Mouse (Mus musculus) forebrain, embryonic 15.5 days (tissue): Measurements from ENCODE around the gene M1ap. TPM values are rescaled to one million over a fixed set of nuclear protein-coding genes. Genes with fewer than 3 reads are reported as not detected.
A peak's percentile ranks its signal among the peaks of the same experiment; 100 is the strongest.

Source experiments
- ATAC-seq: fragments of 200-750 bp; cut with Nextera tagmentation; replicated peaks from 2 replicates; pipeline ENCODE4 v1.8.0; 2017; ENCODE audit warnings: mild to moderate bottlenecking, moderate TSS enrichment, moderate library complexity
- H3K27ac ChIP-seq: fragments of 300-500 bp; sonication (generic); replicated peaks from 2 replicates; pipeline ENCODE4 v1.5.1; 2015; ENCODE audit warnings: mild to moderate bottlenecking, inconsistent platforms
- H3K27me3 ChIP-seq: fragments of 300-500 bp; sonication (generic); 2 replicates; pipeline ENCODE4 v1.6.1; 2015; ENCODE audit warnings: inconsistent platforms
- H3K36me3 ChIP-seq: fragments of 300-500 bp; sonication (generic); 2 replicates; pipeline ENCODE4 v1.6.1; 2015; ENCODE audit warnings: mild to moderate bottlenecking, inconsistent platforms
- H3K4me1 ChIP-seq: fragments of 300-500 bp; sonication (generic); 2 replicates; pipeline ENCODE4 v1.6.1; 2015; ENCODE audit warnings: inconsistent platforms
- H3K4me2 ChIP-seq: fragments of 300-500 bp; sonication (generic); replicated peaks from 2 replicates; pipeline ENCODE4 v1.6.1; 2015; ENCODE audit warnings: mild to moderate bottlenecking, inconsistent platforms
- H3K4me3 ChIP-seq: fragments of 300-500 bp; sonication (generic); 2 replicates; pipeline ENCODE4 v1.5.1; 2015; ENCODE audit warnings: mild to moderate bottlenecking, inconsistent platforms
- H3K9ac ChIP-seq: fragments of 300-500 bp; sonication (generic); replicated peaks from 2 replicates; pipeline ENCODE4 v1.6.1; 2015; ENCODE audit warnings: mild to moderate bottlenecking, inconsistent platforms
- H3K9me3 ChIP-seq: fragments of 300-500 bp; sonication (generic); 2 replicates; pipeline ENCODE4 v1.6.1; 2016; ENCODE audit warnings: inconsistent platforms
- WGBS: fragments of 180-500 bp; shearing (Covaris S2); methylation state at CpG from one replicate; pipeline ENCODE4 v1.1.7; 2015; ENCODE audit warnings: mixed read lengths; 5-methylcytosine and 5-hydroxymethylcytosine counted together
- polyA plus RNA-seq: library from polyadenylated mRNA; unstranded; fragments of >200 nt; fragmentation: Nextera tagmentation; extraction: Ambion mirVana; gene quantifications from 2 replicates; pipeline ENCODE4 v1.2.1, GENCODE M21; 2015

The M1ap gene
- polyA plus RNA-seq, 1 experiment from 2014 or later: not detected

GRCm38 (mm10) chr6:83044742-83045141 lies 98.0 kb downstream of the M1ap start:
- Histone ChIP-seq H3K27ac (no peak overlapping the region), H3K27me3 (no peaks in the 10 kb centered on the region), H3K9me3 (no peaks in the 10 kb centered on the region), H3K4me2 (no peak overlapping the region), H3K36me3 (no peaks in the 10 kb centered on the region), H3K9ac (no peak overlapping the region), H3K4me1 (no peaks in the 10 kb centered on the region), H3K4me3 (no peak overlapping the region)
- no peak for ATAC-seq
- WGBS: 80% methylated on average over 9 of the region's 9 CpGs

GRCm38 (mm10) chr6:83049367-83049766 lies 102.7 kb downstream of the M1ap start:
- Histone ChIP-seq H3K9me3 (no peaks in the 10 kb centered on the region), H3K4me3 (no peak overlapping the region), H3K27me3 (no peaks in the 10 kb centered on the region), H3K4me1 (peaks cover 15% of the 10 kb centered on the region), H3K4me2 (no peak overlapping the region), H3K36me3 (peaks cover 11% of the 10 kb centered on the region; the same call in 1 of the 2 replicates), H3K9ac (no peak overlapping the region), H3K27ac (no peak overlapping the region)
- ATAC-seq: no peak
- 75% methylated on average over 10 of the region's 10 CpGs for WGBS

DNA sequence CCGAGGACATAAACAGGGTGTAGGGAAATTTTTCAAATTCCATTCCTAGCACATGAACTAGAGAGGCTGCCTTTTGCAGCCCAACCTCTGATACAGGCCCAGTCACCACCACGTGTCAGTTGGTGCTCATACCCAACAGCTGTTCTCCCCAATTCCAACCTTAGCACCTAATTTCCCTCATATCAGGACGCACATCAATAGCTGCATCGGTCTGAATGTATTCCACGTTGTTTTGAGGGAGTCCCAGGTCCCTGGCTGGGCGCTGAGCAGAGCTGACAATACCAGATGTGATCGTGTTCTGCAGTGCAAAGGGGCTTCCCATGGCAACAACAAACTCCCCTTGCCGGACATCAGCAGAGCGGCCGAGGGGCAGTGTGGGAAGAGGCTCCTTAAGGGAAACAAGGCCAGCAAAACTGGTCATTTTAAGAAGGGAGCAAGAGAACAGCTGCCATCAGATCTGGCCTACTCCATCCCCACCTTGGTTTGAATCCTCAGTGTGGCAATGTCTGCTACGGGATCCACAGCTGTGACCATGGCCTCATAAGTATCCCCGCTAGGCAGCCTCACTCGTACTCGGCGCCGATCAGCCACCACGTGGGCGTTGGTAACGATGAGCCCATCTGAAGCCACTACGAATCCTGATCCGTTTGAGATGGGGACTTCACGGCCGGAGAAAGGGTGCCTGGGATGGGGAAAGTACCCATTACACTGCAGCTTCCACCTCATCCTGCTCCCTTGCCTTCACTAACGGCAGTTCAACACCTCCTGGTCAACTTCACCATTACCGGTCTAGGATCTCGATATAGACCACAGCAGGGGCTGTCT lies 106.6 kb downstream of the M1ap start:
- peaks cover 25% of the 10 kb centered on the region for H3K36me3 ChIP-seq
- ATAC-seq: peak; percentile 1; the same call in 1 of the 2 replicates
- no peaks in the 10 kb centered on the region for H3K9me3 ChIP-seq
- H3K9ac ChIP-seq: peak overlapping the region; percentile 89
- H3K4me2 ChIP-seq: peak overlapping the region; percentile 71
- peaks cover 29% of the 10 kb centered on the region for H3K4me1 ChIP-seq
- 3% methylated on average over 26 of the region's 26 CpGs for WGBS
- H3K27me3 ChIP-seq: no peaks in the 10 kb centered on the region
- peak overlapping the region; percentile 75 for H3K4me3 ChIP-seq
- H3K27ac ChIP-seq: peak overlapping the region; percentile 85

DNA sequence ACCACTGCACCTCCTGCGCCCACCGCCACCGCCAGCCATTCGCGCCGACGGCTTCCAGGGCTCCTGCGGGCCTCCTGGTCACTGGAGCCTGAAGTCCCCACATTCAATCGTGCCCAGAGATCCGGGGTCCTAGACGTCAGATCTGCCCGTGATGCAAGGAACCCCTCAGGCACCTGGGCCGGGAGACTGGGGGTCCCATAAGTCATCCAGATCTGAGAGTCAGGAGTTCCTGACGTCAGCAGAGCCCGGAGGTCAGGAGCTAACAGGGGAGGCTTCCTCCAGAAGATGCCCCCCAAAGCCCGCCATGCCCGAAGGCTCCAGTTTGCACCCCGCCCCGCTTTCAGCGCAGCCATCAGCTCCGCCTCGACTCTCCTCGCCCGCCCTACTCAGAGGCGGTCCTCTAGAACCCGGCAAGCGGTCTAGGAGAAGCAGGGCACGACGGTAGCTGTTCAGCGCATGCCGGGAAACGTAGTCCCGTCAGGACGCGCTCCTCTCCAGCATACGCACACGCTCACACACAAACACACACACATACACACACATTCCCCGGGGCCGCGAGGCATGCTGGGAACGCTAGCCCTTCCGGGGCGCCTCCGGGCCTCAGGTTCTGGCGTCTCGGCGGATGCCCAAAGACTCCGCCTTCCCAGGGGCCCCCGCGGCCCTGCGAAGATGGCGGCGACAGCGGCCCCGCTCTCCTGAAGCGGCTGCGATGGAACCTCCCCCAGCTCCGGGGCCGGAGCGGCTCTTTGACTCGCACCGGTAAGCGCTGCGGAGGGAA lies 107.6 kb downstream of the M1ap start, which contains the start of gene Aup1:
Aup1 (plus strand) TSS at position 448 of the 778 bp plus-strand sequence.
- H3K36me3 ChIP-seq: peaks cover 25% of the 10 kb centered on the region
- no peaks in the 10 kb centered on the region for H3K9me3 ChIP-seq
- WGBS: under 1% methylated on average over 64 of the region's 64 CpGs
- peak within 1 kb of the TSS; percentile 89 for H3K9ac ChIP-seq
- no peaks in the 10 kb centered on the region for H3K27me3 ChIP-seq
- H3K4me3 ChIP-seq: peak within 1 kb of the TSS; percentile 75
- peaks cover 29% of the 10 kb centered on the region for H3K4me1 ChIP-seq
- peak within 1 kb of the TSS; percentile 71 for H3K4me2 ChIP-seq
- peak within 1 kb of the TSS; percentile 85 for H3K27ac ChIP-seq
- peak; percentile 98 for ATAC-seq

- ATAC-seq: peak; percentile 21
- Histone ChIP-seq H3K27ac (peak within 1 kb of the TSS; percentile 85), H3K4me3 (peak within 1 kb of the TSS; percentile 75), H3K9me3 (no peaks in the 10 kb centered on the region), H3K4me2 (peak within 1 kb of the TSS; percentile 71), H3K9ac (peak within 1 kb of the TSS; percentile 89), H3K27me3 (no peaks in the 10 kb centered on the region), H3K4me1 (peaks cover 29% of the 10 kb centered on the region), H3K36me3 (peaks cover 25% of the 10 kb centered on the region)
- whole genome bisulfite sequencing: under 1% methylated on average over 50 of the region's 50 CpGs
These were observed 108.2 kb downstream of the M1ap start, which contains the start of gene Htra2 for GRCm38 (mm10) chr6:83054871-83055431. Htra2 (minus strand) TSS chr6:83055273.

GRCm38 (mm10) chr6:83057790-83058189 lies 111.1 kb downstream of the M1ap start, which contains the start of gene Dqx1:
Dqx1 (plus strand) TSS chr6:83057844.
- H3K27me3 ChIP-seq: peaks cover 23% of the 10 kb centered on the region
- no peak within 1 kb of the TSS for H3K4me2 ChIP-seq
- H3K4me1 ChIP-seq: peaks cover 24% of the 10 kb centered on the region
- 40% methylated on average over 3 of the region's 3 CpGs for WGBS
- H3K9me3 ChIP-seq: no peaks in the 10 kb centered on the region
- no peak for ATAC-seq
- no peak within 1 kb of the TSS for H3K4me3 ChIP-seq
- no peak within 1 kb of the TSS for H3K27ac ChIP-seq
- H3K9ac ChIP-seq: no peak within 1 kb of the TSS
- peaks cover 14% of the 10 kb centered on the region for H3K36me3 ChIP-seq

DNA sequence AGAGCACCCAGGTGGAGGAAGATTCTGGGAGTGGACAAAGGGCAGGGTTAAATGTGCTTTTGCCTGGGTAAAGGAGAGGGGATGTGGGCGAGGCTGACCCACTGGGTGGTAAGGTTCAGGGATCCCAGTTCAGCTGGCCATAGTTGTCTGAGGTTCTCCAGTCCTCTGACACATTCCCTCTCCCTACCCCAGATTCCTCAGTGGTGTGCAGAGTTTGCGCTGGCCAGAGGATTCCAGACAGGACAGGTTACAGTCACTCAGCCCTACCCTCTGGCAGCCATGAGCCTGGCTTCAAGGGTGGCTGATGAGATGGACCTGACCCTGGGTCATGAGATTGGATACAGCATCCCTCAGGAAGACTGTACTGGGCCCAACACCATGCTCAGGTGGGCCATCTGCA lies 112.0 kb downstream of the M1ap start:
- no peak overlapping the region for H3K4me2 ChIP-seq
- WGBS: 84% methylated on average over 2 of the region's 2 CpGs
- no peak overlapping the region for H3K4me3 ChIP-seq
- ATAC-seq: no peak
- no peak overlapping the region for H3K27ac ChIP-seq
- H3K9me3 ChIP-seq: no peaks in the 10 kb centered on the region
- no peak overlapping the region for H3K9ac ChIP-seq
- H3K27me3 ChIP-seq: peaks cover 33% of the 10 kb centered on the region
- peaks cover 14% of the 10 kb centered on the region for H3K36me3 ChIP-seq
- H3K4me1 ChIP-seq: peaks cover 15% of the 10 kb centered on the region

DNA sequence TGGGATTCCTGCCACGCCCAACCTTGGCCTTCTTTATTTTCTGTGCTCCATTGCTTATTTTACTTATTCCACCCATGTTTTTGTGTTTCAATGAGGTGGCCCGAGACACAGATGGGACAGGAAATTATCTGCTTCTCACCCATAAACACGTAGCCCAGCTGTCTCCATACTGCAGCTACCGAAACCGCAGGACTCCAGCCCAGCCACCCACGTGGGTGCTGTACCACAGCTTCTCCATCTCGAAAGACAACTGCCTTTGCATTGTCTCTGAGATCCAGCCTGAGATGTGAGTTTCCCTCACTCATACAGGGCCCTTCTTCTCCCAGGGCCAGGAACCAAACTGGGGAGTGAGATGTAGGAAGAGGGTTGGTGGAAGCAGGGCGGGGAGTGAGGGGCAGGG lies 119.3 kb downstream of the M1ap start:
- H3K4me3 ChIP-seq: no peak overlapping the region
- H3K36me3 ChIP-seq: no peaks in the 10 kb centered on the region
- H3K27ac ChIP-seq: no peak overlapping the region
- WGBS: 30% methylated on average over 8 of the region's 8 CpGs
- H3K9me3 ChIP-seq: no peaks in the 10 kb centered on the region
- H3K4me1 ChIP-seq: peaks cover 16% of the 10 kb centered on the region
- ATAC-seq: no peak
- no peak overlapping the region for H3K4me2 ChIP-seq
- peaks cover 97% of the 10 kb centered on the region for H3K27me3 ChIP-seq
- no peak overlapping the region for H3K9ac ChIP-seq

GRCm38 (mm10) chr6:83066441-83066840 lies 119.7 kb downstream of the M1ap start:
- ATAC-seq: no peak
- H3K4me2 ChIP-seq: no peak overlapping the region
- peaks cover 97% of the 10 kb centered on the region for H3K27me3 ChIP-seq
- H3K4me3 ChIP-seq: no peak overlapping the region
- H3K4me1 ChIP-seq: peaks cover 20% of the 10 kb centered on the region
- no peak overlapping the region for H3K27ac ChIP-seq
- WGBS: 31% methylated on average over 6 of the region's 6 CpGs
- H3K9me3 ChIP-seq: no peaks in the 10 kb centered on the region
- no peak overlapping the region for H3K9ac ChIP-seq
- no peaks in the 10 kb centered on the region for H3K36me3 ChIP-seq

GRCm38 (mm10) chr6:83068221-83068620 lies 121.5 kb downstream of the M1ap start:
- Histone ChIP-seq H3K9me3 (no peaks in the 10 kb centered on the region), H3K4me3 (no peak overlapping the region), H3K9ac (no peak overlapping the region), H3K4me2 (no peak overlapping the region), H3K27me3 (peaks cover 96% of the 10 kb centered on the region), H3K4me1 (peaks cover 21% of the 10 kb centered on the region), H3K27ac (no peak overlapping the region), H3K36me3 (no peaks in the 10 kb centered on the region)
- no peak for ATAC-seq
- WGBS: under 1% methylated on average over 8 of the region's 8 CpGs

GRCm38 (mm10) chr6:83068706-83069487 lies 122.2 kb downstream of the M1ap start:
- peaks cover 21% of the 10 kb centered on the region for H3K4me1 ChIP-seq
- H3K27ac ChIP-seq: no peak overlapping the region
- no peak overlapping the region for H3K4me2 ChIP-seq
- H3K4me3 ChIP-seq: peak overlapping the region; percentile 11; the same call in 1 of the 2 replicates
- no peaks in the 10 kb centered on the region for H3K36me3 ChIP-seq
- peaks cover 95% of the 10 kb centered on the region for H3K27me3 ChIP-seq
- no peak for ATAC-seq
- no peak overlapping the region for H3K9ac ChIP-seq
- H3K9me3 ChIP-seq: no peaks in the 10 kb centered on the region
- WGBS: 1% methylated on average over 80 of the region's 81 CpGs
